Mouse (Mus musculus) forebrain, embryonic 10.5 days (tissue): Measurements from ENCODE around the gene Abcd2. TPM values are rescaled to one million over a fixed set of nuclear protein-coding genes. Genes with fewer than 3 reads are reported as not detected.

Source experiments
- DNase-seq: peaks from one replicate; pipeline ENCODE4 v3.0.0-alpha.2; 2017; ENCODE audit warnings: low spot score; ENCODE audit errors: extremely low spot score
- H3K27ac ChIP-seq: fragments of 300-500 bp; sonication (generic); 2 replicates; pipeline ENCODE4 v1.5.1; 2016; ENCODE audit warnings: mild to moderate bottlenecking
- H3K27me3 ChIP-seq: fragments of 300-500 bp; sonication (generic); 2 replicates; pipeline ENCODE4 v1.6.1; 2016; ENCODE audit warnings: mild to moderate bottlenecking; ENCODE audit not compliant: poor library complexity, severe bottlenecking
- H3K36me3 ChIP-seq: fragments of 300-500 bp; sonication (generic); replicated peaks from 2 replicates; pipeline ENCODE4 v1.6.1; 2016; ENCODE audit warnings: mild to moderate bottlenecking, moderate library complexity
- H3K4me1 ChIP-seq: fragments of 300-500 bp; sonication (generic); 2 replicates; pipeline ENCODE4 v1.6.1; 2016
- H3K4me3 ChIP-seq: fragments of 300-500 bp; sonication (generic); 2 replicates; pipeline ENCODE4 v1.5.1; 2016; ENCODE audit warnings: mild to moderate bottlenecking, moderate library complexity
- H3K9me3 ChIP-seq: fragments of 300-500 bp; sonication (generic); 2 replicates; pipeline ENCODE4 v1.6.1; 2016; ENCODE audit warnings: mild to moderate bottlenecking, moderate library complexity
- WGBS: fragments of 180-500 bp; shearing (Covaris S2); methylation state at CpG from one replicate; pipeline ENCODE4 v1.1.7; 2016; 5-methylcytosine and 5-hydroxymethylcytosine counted together
- polyA plus RNA-seq: library from polyadenylated mRNA; unstranded; fragments of >200 nt; fragmentation: Nextera tagmentation; extraction: Ambion mirVana; gene quantifications from 2 replicates; pipeline ENCODE4 v1.2.1, GENCODE M21; 2016

Abcd2 gene
- polyA plus RNA-seq = 16.0 and 16.3 TPM in 2 replicates

DNA sequence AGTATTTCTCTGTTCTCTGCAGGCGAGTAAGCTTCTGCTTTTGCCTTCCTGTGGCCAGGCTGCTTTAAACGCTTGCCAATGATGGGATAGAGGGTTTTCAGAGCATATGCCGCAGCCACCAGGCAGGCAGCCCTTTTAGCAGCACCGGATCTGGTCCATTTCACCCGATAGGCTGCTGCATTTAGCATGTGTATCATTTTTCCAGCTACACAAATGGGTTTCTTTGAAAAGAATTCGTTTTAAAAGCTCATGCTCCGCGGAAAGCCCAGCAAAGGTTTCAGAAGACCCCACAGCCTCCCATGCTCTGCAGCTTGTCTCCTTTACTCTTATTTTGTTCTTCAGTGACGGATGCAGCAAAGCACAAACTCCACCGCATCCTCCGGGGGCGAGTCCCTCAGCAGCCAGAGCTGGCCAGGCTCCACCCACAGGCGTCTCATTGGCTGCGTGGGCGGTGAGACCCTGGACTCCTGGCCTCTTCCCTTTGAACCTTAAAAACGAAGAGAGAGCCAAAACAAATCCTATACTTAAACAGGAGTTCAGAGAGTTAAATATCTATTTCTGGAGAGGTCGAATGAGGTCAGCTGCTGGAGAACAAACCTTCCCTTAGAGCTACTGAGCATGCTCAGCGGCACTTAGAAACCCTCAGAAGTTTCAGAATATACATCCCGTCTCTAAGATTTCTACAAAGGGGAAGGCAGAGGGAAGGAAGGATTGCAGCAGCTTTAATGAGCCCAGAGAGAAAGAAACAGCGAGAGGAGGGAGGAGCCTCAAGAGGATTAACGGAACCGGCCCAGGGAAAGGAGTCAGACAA is at the start of gene Abcd2:
Gene Abcd2 (minus strand): TSS at position 388 of the 811 bp plus-strand sequence.
- Histone ChIP-seq H3K9me3 (no peaks in the 10 kb centered on the region), H3K4me1 (peaks cover 49% of the 10 kb centered on the region), H3K27ac (peak within 1 kb of the TSS; percentile 89), H3K4me3 (peak within 1 kb of the TSS; percentile 59), H3K36me3 (0 out of 2 replicates have a peak, but pooled peaks cover 2% of the 10 kb centered on the region), H3K27me3 (no peaks in the 10 kb centered on the region)
- WGBS = under 1% methylated on average over 22 of the region's 22 CpGs
- DNase-seq = peak; percentile 87

DNA sequence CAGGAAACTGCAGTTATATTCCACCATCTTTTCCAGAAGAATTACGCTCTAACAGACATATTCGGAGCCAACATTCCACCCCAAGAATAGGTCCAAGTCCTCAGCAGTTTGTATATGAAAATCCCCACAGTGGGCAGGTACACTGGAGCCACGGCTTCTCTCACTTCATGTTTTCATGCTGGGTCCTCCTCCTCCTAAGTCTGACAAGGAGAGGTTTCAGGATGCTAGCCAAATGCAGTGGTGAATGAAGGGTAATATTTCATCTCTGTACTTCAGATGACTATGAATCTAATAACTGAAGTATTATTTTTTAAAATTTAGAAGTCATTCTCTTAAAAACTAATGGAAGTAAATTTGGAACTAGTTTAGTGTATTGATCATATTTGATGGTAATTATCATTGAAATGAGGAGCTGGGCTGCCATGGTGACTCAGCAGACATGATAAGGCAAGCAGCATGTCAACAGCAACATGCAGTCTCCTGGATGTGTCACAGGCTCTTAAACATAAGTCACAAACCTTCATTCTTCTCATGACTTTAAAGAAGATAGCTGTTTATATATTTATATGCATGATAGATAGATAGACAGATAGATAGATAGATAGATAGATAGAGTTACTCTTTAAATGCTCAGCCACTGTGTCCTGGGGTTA is 49.2 kb upstream of the Abcd2 start:
- 94% methylated on average over 3 of the region's 3 CpGs for WGBS

DNA sequence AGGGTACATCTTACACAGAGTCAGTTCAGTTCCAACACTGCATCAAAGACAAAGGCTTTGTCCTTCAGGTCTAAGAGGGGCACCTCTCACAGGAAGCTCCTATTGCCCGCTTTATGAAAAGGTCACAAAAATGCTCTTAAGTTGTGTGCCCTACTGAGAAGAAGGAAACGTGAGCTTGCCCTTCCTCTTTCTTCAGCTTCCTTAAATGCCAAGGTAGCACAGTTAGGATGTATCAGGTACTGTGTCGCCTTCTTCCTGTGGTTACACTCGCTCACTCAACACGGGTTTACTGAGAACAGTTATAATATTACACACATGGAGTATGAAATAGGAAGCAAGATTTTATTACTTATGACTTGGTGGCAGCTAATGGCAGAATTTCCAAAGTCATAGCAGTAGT is 45.7 kb upstream of the Abcd2 start:
- 88% methylated on average over 5 of the region's 5 CpGs for WGBS
- Histone ChIP-seq H3K27me3 (no peaks in the 10 kb centered on the region), H3K9me3 (no peaks in the 10 kb centered on the region), H3K36me3 (no peaks in the 10 kb centered on the region), H3K27ac (no peak overlapping the region), H3K4me1 (no peaks in the 10 kb centered on the region), H3K4me3 (no peak overlapping the region)
- no peak for DNase-seq

More for the DNA sequence above, 49.2 kb upstream of the Abcd2 start:
- H3K9me3 ChIP-seq = no peaks in the 10 kb centered on the region
- H3K36me3 ChIP-seq = no peaks in the 10 kb centered on the region
- no peaks in the 10 kb centered on the region for H3K4me1 ChIP-seq
- no peaks in the 10 kb centered on the region for H3K27me3 ChIP-seq
- no peak overlapping the region for H3K4me3 ChIP-seq
- DNase-seq = no peak
- no peak overlapping the region for H3K27ac ChIP-seq

DNA sequence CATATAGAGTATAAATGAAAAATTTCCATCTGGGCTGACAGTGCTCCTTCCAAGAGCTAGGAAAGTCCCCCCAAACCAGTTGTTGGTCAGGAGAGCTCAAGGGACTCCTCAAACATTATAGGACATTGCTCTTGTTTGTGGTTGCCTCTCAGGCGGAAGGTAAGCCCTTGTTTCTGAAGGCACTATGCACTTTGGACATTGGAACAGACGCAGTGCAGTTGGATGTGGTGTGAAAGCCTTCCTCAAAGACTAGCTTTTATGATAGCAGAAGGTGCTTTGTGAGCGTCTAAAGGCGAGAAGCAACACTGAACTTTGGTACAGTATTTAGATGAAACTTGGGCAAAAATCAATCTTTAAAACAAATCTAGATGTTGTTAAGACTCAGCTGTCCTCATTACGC is 14.9 kb upstream of the Abcd2 start:
- Histone ChIP-seq H3K4me1 (peaks cover 7% of the 10 kb centered on the region), H3K27me3 (no peaks in the 10 kb centered on the region), H3K36me3 (no peaks in the 10 kb centered on the region), H3K4me3 (no peak overlapping the region), H3K9me3 (no peaks in the 10 kb centered on the region), H3K27ac (no peak overlapping the region)
- DNase-seq = no peak
- 92% methylated on average over 5 of the region's 5 CpGs for WGBS

DNA sequence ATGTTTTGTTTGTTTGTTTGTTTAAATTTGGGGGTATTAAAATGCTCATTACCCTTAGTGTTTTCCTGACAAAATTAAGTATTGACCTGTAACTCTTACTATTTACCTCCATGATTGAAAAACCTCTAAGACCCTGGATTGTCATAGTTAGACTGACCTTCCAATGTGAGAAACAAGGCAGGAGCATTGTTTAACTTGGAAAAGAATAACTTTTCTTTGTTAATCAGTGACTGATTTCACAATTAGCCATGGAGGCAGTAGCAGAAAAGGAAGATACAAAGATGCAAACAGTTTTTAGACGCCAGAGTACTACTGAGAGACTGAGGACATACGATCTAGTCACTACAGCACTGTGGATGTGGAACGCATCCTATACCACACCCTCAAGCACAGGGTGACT is 11.9 kb upstream of the Abcd2 start:
- H3K27ac ChIP-seq = no peak overlapping the region
- peaks cover 7% of the 10 kb centered on the region for H3K4me1 ChIP-seq
- H3K9me3 ChIP-seq = no peaks in the 10 kb centered on the region
- no peaks in the 10 kb centered on the region for H3K27me3 ChIP-seq
- no peak for DNase-seq
- 89% methylated on average over 3 of the region's 3 CpGs for WGBS
- H3K36me3 ChIP-seq = no peaks in the 10 kb centered on the region
- H3K4me3 ChIP-seq = no peak overlapping the region

DNA sequence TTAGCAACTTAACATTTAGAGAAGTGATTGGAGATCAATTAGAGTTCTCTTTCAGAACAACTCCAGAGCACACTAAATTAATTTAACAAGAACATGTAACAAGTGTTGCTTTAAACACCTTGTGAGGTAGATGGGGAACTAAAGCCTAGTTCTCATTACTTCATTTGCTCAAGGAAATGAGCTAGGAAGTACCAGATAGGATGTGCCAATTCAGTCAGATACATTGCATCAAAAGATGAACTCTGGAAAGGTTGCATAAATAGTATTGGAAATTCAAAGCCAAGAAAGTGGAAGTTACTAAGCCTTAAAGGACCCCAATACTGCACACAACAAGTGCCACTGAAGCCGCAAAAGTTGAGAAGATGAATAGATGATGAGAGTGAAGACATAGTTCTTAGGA is 10.9 kb upstream of the Abcd2 start:
- 96% methylated on average over 1 of the region's 1 CpGs for WGBS
- DNase-seq = no peak
- H3K4me3 ChIP-seq = no peak overlapping the region
- H3K36me3 ChIP-seq = no peaks in the 10 kb centered on the region
- H3K4me1 ChIP-seq = peaks cover 7% of the 10 kb centered on the region
- H3K9me3 ChIP-seq = no peaks in the 10 kb centered on the region
- H3K27ac ChIP-seq = no peak overlapping the region
- H3K27me3 ChIP-seq = no peaks in the 10 kb centered on the region

DNA sequence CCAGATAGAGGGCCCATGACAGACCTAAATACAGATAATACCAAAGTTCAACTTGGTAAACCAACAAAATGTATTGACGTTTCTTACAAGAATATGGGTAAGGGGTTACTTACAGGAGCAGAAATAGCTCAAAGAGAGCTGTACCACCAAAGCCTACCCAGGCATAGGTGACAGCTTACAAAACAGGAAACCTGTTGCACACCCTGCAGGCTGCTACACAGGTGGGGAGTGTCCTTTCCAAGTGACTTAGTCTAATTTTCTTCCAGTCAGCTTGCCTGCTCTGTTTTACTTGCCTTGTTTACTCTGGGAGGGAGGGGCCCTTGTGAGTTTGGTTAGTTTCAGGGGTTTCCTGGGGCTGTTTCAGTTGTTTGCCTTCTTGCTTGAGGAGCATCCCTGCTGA is 9.2 kb upstream of the Abcd2 start:
- H3K4me1 ChIP-seq = peaks cover 3% of the 10 kb centered on the region
- DNase-seq = no peak
- WGBS = 91% methylated on average over 1 of the region's 1 CpGs
- H3K27ac ChIP-seq = no peak overlapping the region
- no peaks in the 10 kb centered on the region for H3K27me3 ChIP-seq
- no peaks in the 10 kb centered on the region for H3K9me3 ChIP-seq
- no peak overlapping the region for H3K4me3 ChIP-seq
- H3K36me3 ChIP-seq = no peaks in the 10 kb centered on the region

DNA sequence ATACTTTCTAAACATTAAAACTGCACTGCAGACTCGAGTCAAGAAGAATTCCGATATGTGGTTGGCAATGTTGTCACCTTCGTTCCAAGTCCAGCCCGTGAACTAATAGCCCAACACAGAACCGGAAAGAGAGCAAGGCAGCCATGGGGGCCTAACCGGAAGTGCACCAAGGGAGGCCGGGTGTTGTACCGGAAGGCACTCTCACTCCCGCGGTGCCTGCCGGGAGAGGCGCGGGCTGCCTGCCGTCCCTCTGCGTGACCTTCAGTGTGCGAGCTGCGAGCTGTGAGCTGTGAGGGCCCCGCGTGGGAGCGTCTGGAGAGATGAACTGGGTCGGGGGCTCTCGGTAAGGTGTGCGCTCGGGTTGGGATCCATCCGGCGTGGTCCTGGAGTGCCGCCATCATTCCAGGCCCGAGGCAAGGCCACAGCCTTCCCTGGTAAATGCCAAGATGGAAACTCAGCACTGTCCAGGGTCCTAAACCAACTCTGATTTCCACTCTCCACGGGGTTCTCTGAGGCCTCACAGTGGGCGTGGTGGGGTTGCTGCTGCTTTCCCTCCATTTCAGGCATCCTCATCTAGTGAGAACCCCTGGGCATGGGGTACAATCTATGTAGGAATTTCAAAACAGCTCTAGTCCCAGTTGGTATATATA is 7.8 kb upstream of the Abcd2 start, which contains the start of gene CN725425:
Gene CN725425 (plus strand): TSS at position 239 of the 650 bp plus-strand sequence.
- Histone ChIP-seq H3K27ac (no peak within 1 kb of the TSS), H3K9me3 (no peaks in the 10 kb centered on the region), H3K36me3 (no peaks in the 10 kb centered on the region), H3K4me3 (no peak within 1 kb of the TSS), H3K4me1 (peaks cover 3% of the 10 kb centered on the region), H3K27me3 (no peaks in the 10 kb centered on the region)
- DNase-seq = no peak
- WGBS = 95% methylated on average over 30 of the region's 30 CpGs

DNA sequence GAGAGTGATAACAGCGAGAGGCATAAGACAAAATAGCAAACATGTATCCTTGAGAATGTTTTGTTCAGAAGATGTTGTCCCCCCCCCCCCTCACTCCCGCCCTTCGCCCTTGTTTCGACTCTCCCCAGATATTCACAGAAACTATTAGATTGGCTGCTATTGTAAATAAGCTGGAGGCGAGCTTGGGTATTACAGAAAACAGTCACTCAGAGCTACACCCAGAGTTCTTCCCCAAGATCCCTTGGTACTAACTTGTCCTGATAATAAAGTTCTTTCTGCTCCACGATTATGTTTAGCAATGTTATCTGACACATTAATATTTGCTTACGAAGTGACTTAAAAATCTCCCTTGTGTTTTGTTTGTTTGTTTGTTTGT is 612 bp upstream of the Abcd2 start:
- peak overlapping the region; percentile 89 for H3K27ac ChIP-seq
- DNase-seq = no peak
- peaks cover 49% of the 10 kb centered on the region for H3K4me1 ChIP-seq
- no peaks in the 10 kb centered on the region for H3K27me3 ChIP-seq
- 0 out of 2 replicates have a peak, but pooled peaks cover 2% of the 10 kb centered on the region for H3K36me3 ChIP-seq
- peak overlapping the region; percentile 59 for H3K4me3 ChIP-seq
- WGBS = 13% methylated on average over 7 of the region's 7 CpGs
- no peaks in the 10 kb centered on the region for H3K9me3 ChIP-seq

DNA sequence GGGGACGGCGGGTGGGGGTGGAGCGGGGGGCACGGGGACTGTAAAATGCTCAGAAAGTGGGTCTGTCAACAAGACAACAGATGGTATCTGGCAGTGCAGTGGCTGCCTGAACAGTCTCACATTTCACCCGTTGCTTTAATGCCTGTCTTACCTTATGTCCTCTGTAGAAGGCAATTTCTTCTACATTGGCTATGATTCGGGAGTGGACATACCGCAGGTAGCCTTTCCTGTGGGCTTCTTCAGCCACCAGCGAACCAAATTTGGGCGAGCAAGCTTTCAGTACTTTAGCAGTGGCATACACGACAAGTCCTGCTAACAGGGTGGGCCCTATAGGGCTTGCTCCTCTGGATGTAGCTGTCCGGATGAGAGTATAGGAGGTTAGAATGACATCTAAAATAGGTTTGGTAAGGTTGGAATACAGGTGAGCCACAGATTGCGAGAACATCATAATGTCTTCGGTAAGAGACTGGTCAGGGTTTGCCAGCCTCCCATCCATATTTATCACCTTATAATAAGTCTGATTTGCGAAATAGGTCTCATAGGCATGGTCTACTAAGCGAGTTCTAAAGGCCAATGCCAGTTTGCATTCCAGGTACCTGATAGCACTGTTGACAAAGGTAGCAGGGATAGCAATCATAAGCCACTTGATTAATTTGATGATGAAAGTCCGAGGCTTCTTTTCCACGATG is 936 bp downstream of the Abcd2 start:
- peak overlapping the region; percentile 89 for H3K27ac ChIP-seq
- 0 out of 2 replicates have a peak, but pooled peaks cover 2% of the 10 kb centered on the region for H3K36me3 ChIP-seq
- H3K4me1 ChIP-seq = peaks cover 49% of the 10 kb centered on the region
- DNase-seq = peak; percentile 21
- H3K4me3 ChIP-seq = peak overlapping the region; percentile 59
- no peaks in the 10 kb centered on the region for H3K9me3 ChIP-seq
- WGBS = 39% methylated on average over 17 of the region's 17 CpGs
- H3K27me3 ChIP-seq = no peaks in the 10 kb centered on the region

DNA sequence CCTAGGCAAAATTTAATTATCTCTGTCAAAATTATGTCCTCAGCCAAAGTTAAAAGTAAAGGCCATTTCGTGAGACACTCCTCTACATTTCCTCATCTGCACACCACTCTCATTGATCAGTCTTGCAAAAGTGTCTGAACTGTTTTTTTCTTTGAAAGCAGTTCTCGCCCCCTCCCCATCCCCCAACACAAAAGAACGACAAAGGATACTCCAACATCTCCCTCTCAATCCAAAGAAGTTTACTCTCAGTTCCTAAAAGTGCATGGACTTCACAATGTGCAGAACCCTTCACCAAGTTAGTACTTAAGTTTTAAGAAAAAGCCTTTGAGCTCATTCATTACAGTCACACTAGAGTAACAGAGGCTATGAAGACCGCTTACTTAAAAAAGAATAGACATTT is 1.6 kb downstream of the Abcd2 start:
- DNase-seq = no peak
- Histone ChIP-seq H3K27me3 (no peaks in the 10 kb centered on the region), H3K9me3 (no peaks in the 10 kb centered on the region), H3K27ac (peak overlapping the region; percentile 89), H3K4me3 (peak overlapping the region; percentile 59), H3K4me1 (peaks cover 49% of the 10 kb centered on the region), H3K36me3 (0 out of 2 replicates have a peak, but pooled peaks cover 2% of the 10 kb centered on the region)
- WGBS = 23% methylated on average over 4 of the region's 4 CpGs

DNA sequence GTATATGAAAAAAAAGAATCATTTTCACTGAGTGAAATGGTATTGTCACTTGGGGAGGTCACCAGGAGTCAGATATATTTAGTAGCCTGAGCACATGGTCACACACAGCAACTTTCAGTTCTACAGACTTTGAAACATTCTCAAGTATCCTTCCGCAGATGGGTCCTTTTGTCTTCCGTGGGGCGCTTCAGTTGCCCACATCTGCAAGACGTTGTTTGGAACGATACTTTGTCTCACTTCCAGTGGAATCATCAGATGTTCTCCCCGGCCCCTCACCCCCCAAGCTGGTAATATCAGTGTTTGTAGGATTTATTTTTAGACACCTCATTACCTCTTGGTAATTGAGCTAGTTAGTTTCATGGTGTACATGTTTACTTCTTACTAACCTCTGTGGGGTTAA is 5.2 kb downstream of the Abcd2 start:
- no peak overlapping the region for H3K4me3 ChIP-seq
- WGBS = 84% methylated on average over 6 of the region's 6 CpGs
- H3K27me3 ChIP-seq = no peaks in the 10 kb centered on the region

More for the DNA sequence above, 5.2 kb downstream of the Abcd2 start:
- Histone ChIP-seq H3K4me1 (peaks cover 39% of the 10 kb centered on the region), H3K36me3 (0 out of 2 replicates have a peak, but pooled peaks cover 6% of the 10 kb centered on the region), H3K9me3 (no peaks in the 10 kb centered on the region), H3K27ac (no peak overlapping the region)
- DNase-seq = no peak
